Mouse (Mus musculus) brown adipose tissue, adult 24 weeks (tissue): ENCODE measurements around the gene Pou5f2. TPM values are rescaled to one million over a fixed set of nuclear protein-coding genes. Genes with fewer than 3 reads are reported as not detected.

Source experiments
- H3K27ac ChIP-seq: fragments of 200-500 bp; replicated peaks from 2 replicates; pipeline ENCODE4 v1.5.1; 2012; ENCODE audit warnings: low read depth, mild to moderate bottlenecking, low read length
- H3K4me1 ChIP-seq: fragments of 200-500 bp; 2 replicates; pipeline ENCODE4 v1.6.1; 2012; ENCODE audit warnings: low read length, mixed read lengths; ENCODE audit not compliant: control insufficient read depth, insufficient read depth, insufficient read length
- H3K4me3 ChIP-seq: fragments of 200-500 bp; 2 replicates; pipeline ENCODE4 v1.5.1; 2012; ENCODE audit warnings: low read depth, mild to moderate bottlenecking, low read length, moderate library complexity; ENCODE audit not compliant: insufficient read depth
- polyA plus RNA-seq: library from polyadenylated mRNA; stranded (reverse); fragments of >200 nt; gene quantifications from 2 replicates; pipeline ENCODE4 v1.2.4, GENCODE M21; 2012; ENCODE audit not compliant: missing spikeins, insufficient read depth, insufficient read length

Gene Pou5f2
- not detected in 2 replicates for polyA plus RNA-seq

DNA sequence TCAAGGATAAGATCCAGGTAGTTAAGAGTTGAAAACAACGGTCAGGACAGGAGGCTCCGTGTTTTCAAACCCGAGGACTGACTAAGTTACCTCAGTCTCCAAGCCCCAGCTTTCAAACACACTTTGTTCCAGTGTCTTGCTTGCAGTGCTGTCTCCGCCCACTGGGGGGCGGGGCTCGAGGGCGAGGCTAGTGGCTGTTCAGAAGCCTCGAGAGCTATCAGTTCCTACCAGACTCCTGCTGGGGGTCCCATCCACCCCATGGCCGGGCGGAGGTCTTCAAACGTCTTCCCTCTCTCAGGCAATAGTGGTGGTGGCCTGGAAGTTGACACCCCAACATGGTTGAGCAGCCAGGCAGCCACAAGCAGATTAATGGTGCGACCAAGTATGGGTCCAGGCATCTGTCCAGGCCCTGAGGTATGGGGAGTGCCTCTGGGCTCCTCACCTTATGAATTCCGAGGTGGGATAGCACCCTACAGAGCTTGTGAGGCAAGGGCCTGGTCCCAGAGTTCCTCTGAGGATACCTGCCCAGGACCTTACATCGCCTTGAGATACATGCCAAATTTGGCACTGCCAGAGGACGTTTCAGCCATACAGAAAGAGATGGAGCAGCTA, at the start of gene Pou5f2:
Pou5f2 (plus strand) TSS at position 220 of the 612 bp plus-strand sequence.
- Histone ChIP-seq H3K27ac (no peak within 1 kb of the TSS), H3K4me3 (no peak within 1 kb of the TSS), H3K4me1 (no peaks in the 10 kb centered on the region)

DNA sequence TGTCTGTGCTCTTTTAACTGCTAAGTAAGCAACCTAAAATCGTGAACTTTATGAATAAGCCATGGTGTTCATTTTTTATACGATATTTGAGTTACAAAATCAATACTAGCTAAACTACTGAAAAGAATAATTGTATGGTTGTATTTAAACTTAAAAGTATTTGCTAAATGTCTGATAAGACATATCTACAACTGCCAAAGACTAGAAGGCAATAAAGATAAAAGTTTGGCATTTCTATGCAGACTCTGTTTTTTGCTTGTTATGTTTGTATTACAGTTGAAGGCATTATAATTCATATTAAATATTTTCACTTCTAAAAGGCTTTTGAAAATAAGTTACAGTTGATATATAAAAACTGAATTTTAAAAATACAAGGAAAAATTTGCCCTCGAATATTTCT, 48.5 kb upstream of the Pou5f2 start:
- H3K4me1 ChIP-seq: no peaks in the 10 kb centered on the region
- H3K27ac ChIP-seq: no peak overlapping the region
- H3K4me3 ChIP-seq: no peak overlapping the region

- Histone ChIP-seq H3K4me3 (no peak overlapping the region), H3K27ac (no peak overlapping the region), H3K4me1 (no peaks in the 10 kb centered on the region)
Measured at GRCm38 (mm10) chr13:77977121-77977520, 47.6 kb upstream of the Pou5f2 start.

DNA sequence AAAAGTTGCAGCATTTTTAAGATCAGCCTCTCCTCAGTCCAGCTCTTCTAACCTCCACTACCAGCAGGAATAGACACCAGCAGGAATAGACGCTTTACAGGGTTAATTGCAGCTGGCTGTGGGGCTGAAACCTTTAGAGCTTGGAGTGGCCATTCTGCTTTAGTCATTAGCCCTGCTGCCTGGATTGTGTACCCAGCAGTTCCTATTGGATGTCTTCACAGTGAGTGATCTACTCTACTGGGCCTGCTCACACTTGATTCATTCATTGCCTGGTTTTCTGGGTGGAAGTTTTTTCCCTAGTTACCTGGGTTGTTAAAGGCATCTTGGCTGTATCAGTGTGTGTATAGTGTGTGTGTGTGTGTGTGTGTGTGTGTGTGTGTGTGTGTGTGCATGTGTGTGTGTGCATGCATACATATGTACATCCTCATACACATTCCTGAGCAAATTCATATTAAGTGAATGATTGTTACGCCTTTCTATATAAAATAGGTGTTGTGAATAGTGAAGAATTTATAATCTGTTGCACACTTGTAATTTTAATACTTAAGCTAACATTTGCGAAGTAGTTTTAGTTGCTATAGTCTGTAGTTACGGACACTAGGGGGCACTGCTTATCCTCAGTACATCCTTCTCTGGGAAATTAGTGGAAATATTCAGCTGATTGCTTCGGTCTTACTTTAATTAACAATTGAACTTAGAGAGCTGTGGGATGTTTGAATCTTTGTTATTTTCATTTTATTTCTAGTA, 42.4 kb upstream of the Pou5f2 start:
- no peak overlapping the region for H3K27ac ChIP-seq
- H3K4me3 ChIP-seq: no peak overlapping the region
- no peaks in the 10 kb centered on the region for H3K4me1 ChIP-seq

DNA sequence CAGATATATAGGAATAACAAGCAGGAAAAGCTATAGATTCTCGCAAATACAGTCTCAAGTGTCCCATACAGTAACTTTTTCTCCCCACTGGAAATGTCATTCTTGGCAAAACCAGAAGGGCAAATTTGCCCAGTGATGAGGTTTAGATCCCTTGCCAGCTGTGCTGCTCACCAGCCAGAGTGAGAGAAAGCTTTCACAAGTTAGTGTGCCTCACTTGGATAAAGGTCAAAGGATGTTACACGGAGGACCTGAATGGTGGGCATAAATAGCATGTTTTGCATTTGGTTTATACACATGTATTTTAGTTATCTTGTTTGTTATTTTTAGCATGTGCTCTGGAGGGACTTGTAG, 41.9 kb upstream of the Pou5f2 start:
- Histone ChIP-seq H3K27ac (no peak overlapping the region), H3K4me1 (no peaks in the 10 kb centered on the region), H3K4me3 (no peak overlapping the region)

GRCm38 (mm10) chr13:77991189-77991886, 33.4 kb upstream of the Pou5f2 start:
- Histone ChIP-seq H3K27ac (no peak overlapping the region), H3K4me1 (0 out of 2 replicates have a peak, but pooled peaks cover 2% of the 10 kb centered on the region), H3K4me3 (no peak overlapping the region)

- Histone ChIP-seq H3K4me1 (no peaks in the 10 kb centered on the region), H3K4me3 (no peak overlapping the region), H3K27ac (no peak overlapping the region)
Measured at GRCm38 (mm10) chr13:78004649-78005048, 20.1 kb upstream of the Pou5f2 start.

DNA sequence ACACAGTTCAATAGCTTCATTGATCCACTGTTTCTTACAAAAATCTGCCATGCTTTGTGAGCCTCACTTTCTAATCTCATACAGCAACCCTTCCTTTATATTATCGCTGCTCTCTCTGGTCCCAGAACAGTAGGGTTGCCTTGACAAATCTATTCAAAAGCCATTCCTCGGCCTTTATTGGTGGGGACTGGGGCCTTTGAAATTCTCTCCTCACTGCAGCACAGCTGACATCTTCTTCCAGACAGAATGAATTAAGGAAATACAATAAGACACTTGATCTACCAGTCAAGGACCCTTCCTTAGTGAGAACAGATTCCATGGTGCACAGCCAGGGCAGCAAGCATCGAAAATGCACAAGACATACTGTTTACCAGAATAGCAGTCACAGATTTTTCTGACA, 19.4 kb upstream of the Pou5f2 start:
- Histone ChIP-seq H3K27ac (no peak overlapping the region), H3K4me3 (no peak overlapping the region), H3K4me1 (no peaks in the 10 kb centered on the region)

- Histone ChIP-seq H3K4me1 (no peaks in the 10 kb centered on the region), H3K27ac (no peak overlapping the region), H3K4me3 (no peak overlapping the region)
Measured at GRCm38 (mm10) chr13:78010176-78010575, 14.5 kb upstream of the Pou5f2 start.

GRCm38 (mm10) chr13:78032821-78033220, 8.1 kb downstream of the Pou5f2 start:
- H3K4me1 ChIP-seq: no peaks in the 10 kb centered on the region
- no peak overlapping the region for H3K4me3 ChIP-seq

DNA sequence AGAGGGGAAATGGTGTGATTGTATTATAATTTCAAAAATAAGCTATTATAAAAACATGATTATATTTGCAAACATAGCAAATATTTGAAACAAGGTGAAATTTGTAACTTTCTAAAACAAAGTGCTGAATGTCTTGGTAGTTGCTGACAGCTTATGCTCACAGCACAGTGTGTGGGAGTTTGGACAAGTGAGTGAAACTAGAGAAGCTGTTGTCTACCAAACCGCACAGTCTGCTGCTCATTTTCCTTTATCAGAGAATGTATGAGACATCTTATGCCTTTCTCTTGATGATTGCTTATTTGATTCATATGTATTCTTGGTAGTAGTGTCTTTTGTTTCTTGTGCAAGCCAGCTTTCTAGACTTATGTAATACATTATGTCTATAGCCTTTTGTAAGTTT, 12.5 kb downstream of the Pou5f2 start:
- Histone ChIP-seq H3K4me1 (no peaks in the 10 kb centered on the region), H3K4me3 (no peak overlapping the region), H3K27ac (no peak overlapping the region)

More at GRCm38 (mm10) chr13:78032821-78033220, 8.1 kb downstream of the Pou5f2 start:
- no peak overlapping the region for H3K27ac ChIP-seq

DNA sequence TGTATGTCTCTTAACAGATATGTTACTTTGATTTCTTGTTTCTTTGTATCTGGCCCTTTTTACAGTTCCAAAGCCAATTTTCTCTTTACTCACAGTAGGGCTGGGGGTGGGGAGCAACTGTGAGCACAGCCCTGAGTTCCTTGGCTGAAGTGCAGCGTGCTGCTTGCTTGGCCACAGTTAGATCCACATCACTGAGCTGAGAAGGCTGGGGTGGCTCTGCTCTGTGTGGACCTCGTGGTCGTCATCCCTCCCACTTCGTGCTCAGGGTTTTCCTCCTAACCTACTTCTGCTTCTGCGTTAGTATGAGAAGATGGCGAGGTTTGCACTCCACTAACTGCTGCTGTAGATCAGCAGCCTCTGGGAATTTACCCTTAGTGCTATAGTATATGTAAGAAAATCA, 18.5 kb downstream of the Pou5f2 start:
- H3K4me1 ChIP-seq: no peaks in the 10 kb centered on the region
- no peak overlapping the region for H3K4me3 ChIP-seq
- H3K27ac ChIP-seq: no peak overlapping the region

DNA sequence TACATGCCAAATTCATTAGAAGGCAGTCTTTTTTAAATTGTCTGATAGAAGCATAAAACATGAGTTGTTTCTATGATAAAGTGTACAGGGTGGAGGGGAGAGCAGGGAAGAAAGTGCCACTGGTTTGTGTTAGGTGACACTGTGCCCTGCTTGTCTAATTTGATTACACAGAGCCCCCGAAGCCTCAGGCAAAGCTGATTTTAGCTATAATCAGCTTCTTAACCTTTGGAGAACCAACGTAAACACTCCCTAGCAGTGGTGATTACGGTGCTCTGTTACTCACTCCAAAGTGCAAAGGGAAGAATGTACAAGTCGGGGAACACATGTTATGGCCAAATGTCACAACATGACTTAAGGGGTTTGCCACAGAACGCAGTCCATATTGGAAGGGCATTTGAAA, 20.4 kb downstream of the Pou5f2 start:
- Histone ChIP-seq H3K27ac (no peak overlapping the region), H3K4me1 (no peaks in the 10 kb centered on the region), H3K4me3 (no peak overlapping the region)
